ENCODE assay signal across 16 mouse cellular contexts in genomic region chr12:113028898-113029297, GRCm38 (mm10). TPM values are rescaled to one million over a fixed set of nuclear protein-coding genes. Genes with fewer than 3 reads are reported as not detected.
DNase-seq lines count a peak whose midpoint lies in the region; ATAC-seq and TF ChIP-seq lines count a peak whose summit lies in the region.
"Had no signal": no experiment of that assay in that cellular context is flagged by ENCODE, and none has a peak within 500 bp of the region (broad histone marks: within the 10 kb centered on the region; RNA-seq: fewer than 3 reads in every experiment).

No protein-coding gene starts in this region.

- no peak overlapping the region for H3K4me3 ChIP-seq in forebrain, embryonic 14.5 days (ENCODE audit: low read depth, low read length)
- H3K4me3 ChIP-seq in limb, embryonic 14.5 days (replicated peaks; ENCODE audit: low read length): no peak overlapping the region
- H3K4me3 ChIP-seq: lung, embryonic 15.5 days had no signal

- 58% methylated on average over 9 of the region's 9 CpGs for WGBS in forebrain, embryonic 14.5 days
- WGBS in limb, embryonic 14.5 days: 61% methylated on average over 9 of the region's 9 CpGs

- peaks cover 6% of the 10 kb centered on the region; the same call in 1 of the 2 replicates for H3K36me3 ChIP-seq in forebrain, embryonic 14.5 days (ENCODE audit: control insufficient read depth, insufficient read depth, low read length)
- H3K36me3 ChIP-seq in limb, embryonic 14.5 days (ENCODE audit: control insufficient read depth, insufficient read depth, low read length): peaks cover 6% of the 10 kb centered on the region; the same call in 1 of the 2 replicates
- H3K36me3 ChIP-seq: lung, embryonic 15.5 days had no signal

- no peak overlapping the region for H3K4me2 ChIP-seq in forebrain, embryonic 14.5 days (ENCODE audit: low read length)
- no peak overlapping the region for H3K4me2 ChIP-seq in limb, embryonic 14.5 days (replicated peaks; ENCODE audit: low read depth, low read length, severe bottlenecking)
- H3K4me2 ChIP-seq: lung, embryonic 15.5 days had no signal

- TF ChIP-seq POLR2A in limb, embryonic 14.5 days (IDR thresholded peaks at IDR 0.05; ENCODE audit: borderline replicate concordance, extremely low read depth, insufficient read depth, insufficient read length): no peak

- H3K9ac ChIP-seq in forebrain, embryonic 14.5 days (ENCODE audit: low read length): no peak overlapping the region
- no peak overlapping the region for H3K9ac ChIP-seq in limb, embryonic 14.5 days (ENCODE audit: low read depth, low read length, severe bottlenecking)
- H3K9ac ChIP-seq: lung, embryonic 15.5 days had no signal

- DNase-seq in heart, adult 11 months: peak; percentile 95
- no peak for DNase-seq in heart, adult 9 months (ENCODE audit: low spot score in 2 of 2)
- DNase-seq in brain, adult 2 months (ENCODE audit: low read depth, low spot score): peak; percentile 26
- DNase-seq in forebrain, embryonic 14.5 days (ENCODE audit: low spot score): no peak
- DNase-seq in limb, embryonic 14.5 days (ENCODE audit: low spot score): peak; percentile 29
- DNase-seq in right cerebral cortex, adult 2 months (ENCODE audit: low spot score in 2 of 2): no peak
- no peak for DNase-seq in adrenal gland, postnatal 4 days (ENCODE audit: low spot score in 2 of 2)
- no peak for DNase-seq in cerebellum, adult 8-10 months
- DNase-seq: adrenal gland, adult 2 months; cerebellum, adult 9-11 months; kidney, adult 11 months; right cerebral cortex, postnatal 14 days had no signal

- H3K4me1 ChIP-seq in forebrain, embryonic 14.5 days (ENCODE audit: control insufficient read depth, insufficient read depth, low read length): peaks cover 12% of the 10 kb centered on the region
- H3K4me1 ChIP-seq in limb, embryonic 14.5 days (ENCODE audit: control insufficient read depth, insufficient read depth, low read length): no peaks in the 10 kb centered on the region
- H3K4me1 ChIP-seq: lung, embryonic 15.5 days had no signal

- H3K27me3 ChIP-seq in forebrain, embryonic 14.5 days (replicated peaks; ENCODE audit: control insufficient read depth, insufficient read depth, low read length): no peaks in the 10 kb centered on the region
- no peaks in the 10 kb centered on the region for H3K27me3 ChIP-seq in limb, embryonic 14.5 days (ENCODE audit: control insufficient read depth, insufficient read depth, low read length)
- H3K27me3 ChIP-seq: lung, embryonic 15.5 days had no signal

- H3K27ac ChIP-seq in forebrain, embryonic 14.5 days (ENCODE audit: low read depth, low read length): peak overlapping the region; percentile 39; the same call in 1 of the 2 replicates
- 0 out of 2 replicates have a peak overlapping the region, but pooled peaks have one; percentile 38 for H3K27ac ChIP-seq in limb, embryonic 14.5 days (replicated peaks; ENCODE audit: low read depth, low read length)
- H3K27ac ChIP-seq: lung, embryonic 15.5 days had no signal

- ATAC-seq in forebrain, embryonic 14.5 days: no peak
- peak; percentile 64 for ATAC-seq in limb, embryonic 14.5 days (ENCODE audit: low FRiP score, low read depth)

- no peaks in the 10 kb centered on the region for H3K9me3 ChIP-seq in forebrain, embryonic 14.5 days (replicated peaks; ENCODE audit: control insufficient read depth, low read length)
- H3K9me3 ChIP-seq in limb, embryonic 14.5 days (ENCODE audit: control insufficient read depth, low read length): no peaks in the 10 kb centered on the region
- H3K9me3 ChIP-seq: lung, embryonic 15.5 days had no signal

RNA-seq across cellular contexts. Expression of gene Pacs2, which starts 14.6 kb away (rescaled TPM):
- polyA plus RNA-seq in forebrain, embryonic 14.5 days (2014; fragmentation: Nextera tagmentation; extraction: Ambion mirVana): 16.1 and 21.6 TPM in 2 replicates
- 55.0 and 62.3 TPM in 2 replicates for polyA plus RNA-seq in limb, embryonic 14.5 days (2012; rRNA removed)
- 16.3 and 16.5 TPM in 2 replicates for polyA plus RNA-seq in limb, embryonic 14.5 days (2014; fragmentation: Nextera tagmentation; extraction: Ambion mirVana)
- total RNA-seq in adrenal gland, postnatal 4 days (2021): 10 to 100 TPM; 46.0 to 50.4 TPM

RNA-seq across cellular contexts. Expression of gene Brf1, which starts 28.4 kb away (rescaled TPM):
- 43.0 and 51.0 TPM in 2 replicates for polyA plus RNA-seq in forebrain, embryonic 14.5 days (2014; fragmentation: Nextera tagmentation; extraction: Ambion mirVana)
- polyA plus RNA-seq in limb, embryonic 14.5 days (2012; rRNA removed): 82.5 and 97.4 TPM in 2 replicates
- polyA plus RNA-seq in limb, embryonic 14.5 days (2014; fragmentation: Nextera tagmentation; extraction: Ambion mirVana): 60.9 and 66.2 TPM in 2 replicates
- total RNA-seq in adrenal gland, postnatal 4 days (2021): 10 to 100 TPM; 81.9 to 82.9 TPM

RNA-seq across cellular contexts. Expression of gene Tex22, which starts 45.4 kb away (rescaled TPM):
- polyA plus RNA-seq in forebrain, embryonic 14.5 days (2014; fragmentation: Nextera tagmentation; extraction: Ambion mirVana): not detected in 2 replicates
- polyA plus RNA-seq in limb, embryonic 14.5 days (2012; rRNA removed): 0.13 and 0.28 TPM in 2 replicates
- not detected in 2 replicates for polyA plus RNA-seq in limb, embryonic 14.5 days (2014; fragmentation: Nextera tagmentation; extraction: Ambion mirVana)
- total RNA-seq in adrenal gland, postnatal 4 days (2021): under 1 TPM; 0.73 TPM
- total RNA-seq: granulocyte monocyte progenitor cell, adult 5-6 weeks had no signal
- polyA plus RNA-seq: C2C12; lung, embryonic 15.5 days; stomach, embryonic 14.5 days had no signal

RNA-seq across cellular contexts. Expression of gene Btbd6, which starts 52.6 kb away (rescaled TPM):
- 35.0 and 37.5 TPM in 2 replicates for polyA plus RNA-seq in forebrain, embryonic 14.5 days (2014; fragmentation: Nextera tagmentation; extraction: Ambion mirVana)
- polyA plus RNA-seq in limb, embryonic 14.5 days (2012; rRNA removed): 31.0 and 52.7 TPM in 2 replicates
- 27.3 and 27.4 TPM in 2 replicates for polyA plus RNA-seq in limb, embryonic 14.5 days (2014; fragmentation: Nextera tagmentation; extraction: Ambion mirVana)
- total RNA-seq in adrenal gland, postnatal 4 days (2021): 10 to 100 TPM; 27.1 to 29.2 TPM

Comparison
In these comparisons a context has a peak if more than half of its experiments do, and no peak if none do; other contexts are left out.
1. DNase-seq: peak in heart, adult 11 months (single experiment), brain, adult 2 months (single experiment) and limb, embryonic 14.5 days (single experiment); none in heart, adult 9 months (0 of 2), forebrain, embryonic 14.5 days (single experiment), right cerebral cortex, adult 2 months (0 of 2), adrenal gland, postnatal 4 days (0 of 2) and cerebellum, adult 8-10 months (single experiment).